Comparison of ENCODE assay signal across 10 mouse cellular contexts in the genomic region with DNA sequence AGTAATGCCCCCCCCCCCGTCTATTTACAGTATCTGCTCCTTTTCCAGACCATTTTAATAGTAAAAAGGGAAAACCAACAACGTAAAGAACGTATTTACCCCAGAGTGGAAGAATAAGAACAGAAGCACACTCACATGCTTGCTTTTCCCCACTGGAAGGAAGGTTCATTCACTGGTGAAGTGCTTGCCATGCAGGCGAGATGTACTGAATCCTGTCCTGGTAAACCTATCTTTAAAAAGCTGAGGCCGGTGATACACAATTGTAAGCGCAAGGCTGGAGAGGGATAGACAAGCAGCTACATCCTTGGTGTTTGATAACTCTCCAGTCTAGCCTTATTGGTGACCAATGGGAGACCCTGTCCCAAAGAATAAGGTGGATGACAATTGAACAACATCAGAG. TPM values are rescaled to one million over a fixed set of nuclear protein-coding genes. Genes with fewer than 3 reads are reported as not detected.
A peak's percentile ranks its signal among the peaks of the same experiment; 100 is the strongest.
DNase-seq lines count a peak whose midpoint lies in the region; ATAC-seq and TF ChIP-seq lines count a peak whose summit lies in the region.
"Had no signal": no experiment of that assay in that cellular context is flagged by ENCODE, and none has a peak within 500 bp of the region (broad histone marks: within the 10 kb centered on the region; RNA-seq: fewer than 3 reads in every experiment).

No protein-coding gene starts in this region.

- H3K4me2 ChIP-seq in forebrain, embryonic 11.5 days (ENCODE audit: low read depth, low read length, severe bottlenecking) = peak overlapping the region; percentile 88; the same call in 1 of the 2 replicates
- peak overlapping the region; percentile 84 for H3K4me2 ChIP-seq in hindbrain, postnatal 0 days (ENCODE audit: low read depth, low read length)
- H3K4me2 ChIP-seq in neural tube, embryonic 12.5 days (replicated peaks) = peak overlapping the region; percentile 92

- peak overlapping the region; percentile 65 for H3K4me3 ChIP-seq in left cerebral cortex, adult 2 months
- peak overlapping the region; percentile 62; the same call in 1 of the 2 replicates for H3K4me3 ChIP-seq in forebrain, embryonic 11.5 days (ENCODE audit: low read depth, low read length)
- H3K4me3 ChIP-seq in hindbrain, postnatal 0 days (ENCODE audit: low read length) = peak overlapping the region; percentile 66; the same call in 1 of the 2 replicates
- H3K4me3 ChIP-seq in neural tube, embryonic 12.5 days = no peak overlapping the region; the same call in 1 of the 2 replicates

- 0 out of 2 replicates have a peak, but pooled peaks cover 3% of the 10 kb centered on the region for H3K4me1 ChIP-seq in forebrain, embryonic 11.5 days (replicated peaks; ENCODE audit: control insufficient read depth, insufficient read depth, low read length)
- H3K4me1 ChIP-seq in hindbrain, postnatal 0 days (ENCODE audit: insufficient read depth, low read length) = 0 out of 2 replicates have a peak, but pooled peaks cover 7% of the 10 kb centered on the region
- peaks cover 12% of the 10 kb centered on the region for H3K4me1 ChIP-seq in neural tube, embryonic 12.5 days
- H3K4me1 ChIP-seq: liver, embryonic 15.5 days had no signal

- TF ChIP-seq CTCF in left cerebral cortex, adult 2 months (IDR thresholded peaks at IDR 0.05) = no peak
- no peak for TF ChIP-seq CTCF in hindbrain, postnatal 0 days (IDR thresholded peaks at IDR 0.05; ENCODE audit: low read depth)

- no peak overlapping the region for H3K27ac ChIP-seq in left cerebral cortex, adult 2 months
- H3K27ac ChIP-seq in forebrain, embryonic 11.5 days (ENCODE audit: low read depth, low read length) = no peak overlapping the region
- no peak overlapping the region for H3K27ac ChIP-seq in hindbrain, postnatal 0 days
- H3K27ac ChIP-seq in neural tube, embryonic 12.5 days = no peak overlapping the region
- H3K27ac ChIP-seq: liver, embryonic 15.5 days had no signal

- 63% methylated on average over 6 of the region's 6 CpGs for whole genome bisulfite sequencing in forebrain, embryonic 11.5 days
- WGBS in hindbrain, postnatal 0 days = 64% methylated on average over 6 of the region's 6 CpGs
- WGBS in neural tube, embryonic 12.5 days = 64% methylated on average over 6 of the region's 6 CpGs

- no peak for ATAC-seq in forebrain, embryonic 11.5 days (replicated peaks; ENCODE audit: low FRiP score)
- no peak for ATAC-seq in hindbrain, postnatal 0 days
- ATAC-seq in neural tube, embryonic 12.5 days (ENCODE audit: low FRiP score, low read depth) = no peak

- H3K9ac ChIP-seq in forebrain, embryonic 11.5 days (ENCODE audit: low read length) = no peak overlapping the region
- H3K9ac ChIP-seq in hindbrain, postnatal 0 days (replicated peaks; ENCODE audit: low read length) = peak overlapping the region; percentile 61; the same call in 1 of the 2 replicates
- H3K9ac ChIP-seq in neural tube, embryonic 12.5 days = peak overlapping the region; percentile 6; the same call in 1 of the 2 replicates
- H3K9ac ChIP-seq: liver, embryonic 15.5 days had no signal

- H3K9me3 ChIP-seq in forebrain, embryonic 11.5 days (ENCODE audit: control insufficient read depth, low read length) = no peaks in the 10 kb centered on the region
- no peaks in the 10 kb centered on the region for H3K9me3 ChIP-seq in hindbrain, postnatal 0 days (ENCODE audit: low read length)
- H3K9me3 ChIP-seq in neural tube, embryonic 12.5 days = no peaks in the 10 kb centered on the region
- H3K9me3 ChIP-seq: liver, embryonic 15.5 days had no signal

- H3K36me3 ChIP-seq in forebrain, embryonic 11.5 days (ENCODE audit: control insufficient read depth, insufficient read depth, low read length) = no peaks in the 10 kb centered on the region
- H3K36me3 ChIP-seq in hindbrain, postnatal 0 days (ENCODE audit: insufficient read depth, low read length) = no peaks in the 10 kb centered on the region
- H3K36me3 ChIP-seq in neural tube, embryonic 12.5 days = no peaks in the 10 kb centered on the region
- H3K36me3 ChIP-seq: liver, embryonic 15.5 days had no signal

- H3K27me3 ChIP-seq in forebrain, embryonic 11.5 days (ENCODE audit: control insufficient read depth, insufficient read depth, low read length) = peaks cover 19% of the 10 kb centered on the region
- H3K27me3 ChIP-seq in hindbrain, postnatal 0 days (ENCODE audit: insufficient read depth, low read length) = no peaks in the 10 kb centered on the region
- H3K27me3 ChIP-seq in neural tube, embryonic 12.5 days (replicated peaks) = peaks cover 15% of the 10 kb centered on the region

- DNase-seq in left cerebral cortex, adult 2 months (ENCODE audit: extremely low spot score in 1 of 2, low spot score in 2 of 2) = no peak
- DNase-seq in left cerebral cortex, postnatal 4 days = no peak
- DNase-seq in forebrain, embryonic 11.5 days (ENCODE audit: low spot score) = no peak
- no peak for DNase-seq in hindbrain, postnatal 0 days (ENCODE audit: low spot score)
- no peak for DNase-seq in gastrocnemius, postnatal 14 days
- no peak for DNase-seq in natural killer cell, adult 2 months (ENCODE audit: low spot score in 2 of 2)
- no peak for DNase-seq in T-cell, adult 2 months (ENCODE audit: low spot score)
- DNase-seq: kidney, adult 8-10 months had no signal

- intact Hi-C loops in left cerebral cortex, adult 2 months (cut with DNase I) = no loop called here
- intact Hi-C loops in left cerebral cortex, postnatal 4 days (cut with DNase I) = loop anchor here (5.0 kb wide), 1 partner anchor 36 kb away; no protein-coding TSS in a partner anchor
- intact Hi-C loops in gastrocnemius, postnatal 14 days (cut with DNase I; ENCODE audit: low total_unique reads) = no loop called here

RNA-seq across cellular contexts. Expression of a gene that starts 1.8 kb away (rescaled TPM):
- 1 to 10 TPM; 4.0 to 4.6 TPM for total RNA-seq in left cerebral cortex, adult 2 months (2021)
- under 1 TPM; 0.36 to 0.58 TPM for total RNA-seq in left cerebral cortex, postnatal 4 days (2021)
- 0.13 TPM in 1 of 2 replicates, not detected in the other for polyA plus RNA-seq in forebrain, embryonic 11.5 days (2014; fragmentation: Nextera tagmentation; extraction: Ambion mirVana)
- 2.1 and 2.5 TPM in 2 replicates for total RNA-seq in hindbrain, postnatal 0 days (2014; rRNA removed)
- polyA plus RNA-seq in hindbrain, postnatal 0 days (2015; fragmentation: Nextera tagmentation; extraction: Ambion mirVana) = 3.2 and 4.0 TPM in 2 replicates
- polyA plus RNA-seq in neural tube, embryonic 12.5 days (2016; fragmentation: Nextera tagmentation; extraction: Ambion mirVana) = 0.84 and 0.94 TPM in 2 replicates
- total RNA-seq in gastrocnemius, postnatal 14 days (2021) = under 1 TPM in 1 of 2 experiments, not detected in 1; 0.27 TPM
- polyA plus RNA-seq: liver, embryonic 15.5 days had no signal
